Mouse (Mus musculus) midbrain, embryonic 12.5 days (tissue): ENCODE measurements around the gene C2cd4a. TPM values are rescaled to one million over a fixed set of nuclear protein-coding genes. Genes with fewer than 3 reads are reported as not detected.

Experiments used
- ATAC-seq: fragments of 200-750 bp; cut with Nextera tagmentation; 2 replicates; pipeline ENCODE4 v1.8.0; 2017; ENCODE audit warnings: low read depth, moderate TSS enrichment, moderate library complexity; ENCODE audit not compliant: low FRiP score
- H3K27ac ChIP-seq: fragments of 300-500 bp; sonication (generic); replicated peaks from 2 replicates; pipeline ENCODE4 v1.5.1; 2016; ENCODE audit warnings: mild to moderate bottlenecking
- H3K27me3 ChIP-seq: fragments of 300-500 bp; sonication (generic); 2 replicates; pipeline ENCODE4 v1.6.1; 2016; ENCODE audit warnings: mild to moderate bottlenecking
- H3K36me3 ChIP-seq: fragments of 300-500 bp; sonication (generic); 2 replicates; pipeline ENCODE4 v1.6.1; 2016
- H3K4me1 ChIP-seq: fragments of 300-500 bp; sonication (generic); 2 replicates; pipeline ENCODE4 v1.6.1; 2016
- H3K4me2 ChIP-seq: fragments of 300-500 bp; sonication (generic); replicated peaks from 2 replicates; pipeline ENCODE4 v1.6.1; 2016; ENCODE audit warnings: mild to moderate bottlenecking, moderate library complexity
- H3K4me3 ChIP-seq: fragments of 300-500 bp; sonication (generic); 2 replicates; pipeline ENCODE4 v1.5.1; 2016; ENCODE audit warnings: mild to moderate bottlenecking
- H3K9ac ChIP-seq: fragments of 300-500 bp; sonication (generic); replicated peaks from 2 replicates; pipeline ENCODE4 v1.6.1; 2016; ENCODE audit warnings: mild to moderate bottlenecking, moderate library complexity
- H3K9me3 ChIP-seq: fragments of 300-500 bp; sonication (generic); 2 replicates; pipeline ENCODE4 v1.6.1; 2016; ENCODE audit warnings: mild to moderate bottlenecking
- WGBS: fragments of 180-500 bp; shearing (Covaris S2); methylation state at CpG from one replicate; pipeline ENCODE4 v1.1.7; 2016; 5-methylcytosine and 5-hydroxymethylcytosine counted together
- polyA plus RNA-seq: library from polyadenylated mRNA; unstranded; fragments of >200 nt; fragmentation: Nextera tagmentation; extraction: Ambion mirVana; gene quantifications from 2 replicates; pipeline ENCODE4 v1.2.1, GENCODE M21; 2016

The C2cd4a gene
- polyA plus RNA-seq, 1 experiment from 2014 or later = 0.17 TPM

DNA sequence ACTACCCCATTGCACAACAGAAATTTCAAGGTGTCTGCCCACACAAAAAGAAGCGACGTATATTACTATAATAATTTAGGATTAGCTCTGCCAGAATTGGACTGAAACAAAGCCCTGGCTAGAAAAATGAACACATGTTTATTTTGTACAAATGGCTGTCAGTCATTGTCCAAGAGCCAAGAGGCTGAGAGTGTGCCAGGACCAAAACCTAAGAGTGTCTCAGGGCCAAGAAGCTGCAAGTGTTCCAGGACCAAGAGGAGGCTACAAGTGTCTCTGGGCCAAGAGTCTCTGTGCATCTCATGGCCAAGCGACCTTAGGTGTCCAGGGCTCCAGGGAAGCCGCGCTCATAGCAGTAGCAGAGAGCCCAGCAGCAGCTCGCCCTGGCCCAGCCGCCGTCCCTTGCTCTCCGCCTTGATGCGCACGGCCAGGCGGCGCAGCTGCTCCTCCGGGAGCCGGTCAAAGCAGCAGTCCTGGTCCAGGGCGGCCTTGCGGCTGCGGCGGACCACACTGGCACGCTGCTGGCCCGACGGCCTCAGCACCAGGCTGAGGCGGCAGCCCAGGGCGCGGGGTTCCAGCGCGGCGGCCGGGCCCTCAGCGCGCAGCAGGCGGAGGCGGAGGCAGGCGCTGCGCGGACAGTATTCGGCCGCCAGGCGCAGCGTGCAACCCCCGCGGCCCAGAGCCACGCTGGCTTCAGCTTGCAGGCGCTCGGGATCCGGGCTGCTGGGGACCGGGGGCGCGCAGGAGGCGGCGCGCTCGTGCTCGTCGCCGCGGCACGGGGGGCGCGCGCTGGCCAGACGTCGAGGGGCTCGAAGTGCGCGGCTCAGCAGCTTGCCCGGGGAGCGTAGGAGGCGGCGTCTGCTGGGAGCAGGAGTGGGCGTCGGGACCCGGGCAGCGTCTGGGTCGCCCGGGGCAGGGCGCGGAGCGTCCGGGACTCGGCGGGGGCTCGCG lies 1.4 kb downstream of the C2cd4a start:
- Histone ChIP-seq H3K4me1 (peaks cover 18% of the 10 kb centered on the region), H3K4me3 (peak overlapping the region; percentile 53), H3K27ac (0 out of 2 replicates have a peak overlapping the region, but pooled peaks have one; percentile 30), H3K9me3 (no peaks in the 10 kb centered on the region), H3K4me2 (peak overlapping the region; percentile 67), H3K36me3 (no peaks in the 10 kb centered on the region), H3K27me3 (peaks cover 56% of the 10 kb centered on the region), H3K9ac (peak overlapping the region; percentile 34; the same call in 1 of the 2 replicates)
- ATAC-seq = peak; percentile 71
- WGBS = 3% methylated on average over 65 of the region's 84 CpGs

- ATAC-seq = no peak
- peaks cover 18% of the 10 kb centered on the region for H3K4me1 ChIP-seq
- peaks cover 44% of the 10 kb centered on the region for H3K27me3 ChIP-seq
- no peak overlapping the region for H3K9ac ChIP-seq
- WGBS = 7% methylated on average over 3 of the region's 3 CpGs
- no peaks in the 10 kb centered on the region for H3K36me3 ChIP-seq
- H3K27ac ChIP-seq = no peak overlapping the region
- no peak overlapping the region for H3K4me3 ChIP-seq
- no peak overlapping the region for H3K4me2 ChIP-seq
- H3K9me3 ChIP-seq = no peaks in the 10 kb centered on the region
These were observed 3.9 kb downstream of the C2cd4a start for GRCm38 (mm10) chr9:67828182-67828581.

GRCm38 (mm10) chr9:67825527-67825926 lies 6.6 kb downstream of the C2cd4a start:
- no peak overlapping the region for H3K4me3 ChIP-seq
- H3K4me1 ChIP-seq = peaks cover 3% of the 10 kb centered on the region; the same call in 1 of the 2 replicates
- no peak for ATAC-seq
- no peak overlapping the region for H3K27ac ChIP-seq
- H3K9me3 ChIP-seq = no peaks in the 10 kb centered on the region
- no peaks in the 10 kb centered on the region for H3K36me3 ChIP-seq
- H3K9ac ChIP-seq = no peak overlapping the region
- 86% methylated on average over 7 of the region's 7 CpGs for WGBS
- H3K27me3 ChIP-seq = peaks cover 18% of the 10 kb centered on the region
- no peak overlapping the region for H3K4me2 ChIP-seq

DNA sequence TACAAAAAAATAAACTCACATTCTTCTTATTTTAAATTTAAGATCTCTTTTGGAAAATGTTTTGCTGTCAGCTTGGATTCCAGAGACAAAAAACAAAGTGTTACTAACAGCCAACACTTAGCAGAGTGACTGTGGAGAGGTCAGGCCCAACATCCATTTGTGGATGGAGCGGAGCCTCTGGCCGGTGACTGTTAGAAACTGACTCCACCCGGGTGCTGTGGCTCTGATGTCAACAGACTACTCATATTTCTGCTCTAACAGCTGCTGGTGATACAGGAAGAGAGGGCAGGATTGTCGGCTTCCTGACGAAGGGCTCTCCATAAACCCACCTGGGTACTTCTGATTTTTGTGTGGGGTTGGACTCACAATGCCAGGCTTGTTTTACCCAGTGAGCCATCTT lies 9.0 kb downstream of the C2cd4a start:
- no peak overlapping the region for H3K9ac ChIP-seq
- no peaks in the 10 kb centered on the region for H3K36me3 ChIP-seq
- H3K4me1 ChIP-seq = no peaks in the 10 kb centered on the region
- no peak overlapping the region for H3K27ac ChIP-seq
- no peaks in the 10 kb centered on the region for H3K9me3 ChIP-seq
- 70% methylated on average over 5 of the region's 5 CpGs for WGBS
- no peak overlapping the region for H3K4me3 ChIP-seq
- no peak overlapping the region for H3K4me2 ChIP-seq
- H3K27me3 ChIP-seq = no peaks in the 10 kb centered on the region
- no peak for ATAC-seq

DNA sequence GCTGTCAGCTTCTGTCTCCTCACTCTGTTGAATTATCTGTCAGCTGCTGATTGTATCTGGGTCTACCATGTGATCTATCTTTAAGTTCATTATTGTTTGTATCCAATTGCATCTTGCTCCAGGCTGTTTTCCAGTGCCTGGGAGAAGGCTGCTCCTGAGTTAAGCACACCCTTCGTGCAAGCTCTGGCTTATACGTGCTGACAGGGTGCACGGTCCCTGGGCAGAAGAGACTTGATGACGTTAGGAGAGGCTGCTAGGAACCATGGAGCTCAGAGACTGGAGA lies 13.5 kb downstream of the C2cd4a start:
- peaks cover 5% of the 10 kb centered on the region for H3K4me1 ChIP-seq
- 92% methylated on average over 4 of the region's 4 CpGs for WGBS
- ATAC-seq = no peak
- no peaks in the 10 kb centered on the region for H3K36me3 ChIP-seq
- H3K4me3 ChIP-seq = no peak overlapping the region
- no peaks in the 10 kb centered on the region for H3K27me3 ChIP-seq
- no peak overlapping the region for H3K9ac ChIP-seq
- H3K9me3 ChIP-seq = no peaks in the 10 kb centered on the region
- no peak overlapping the region for H3K4me2 ChIP-seq
- H3K27ac ChIP-seq = no peak overlapping the region

DNA sequence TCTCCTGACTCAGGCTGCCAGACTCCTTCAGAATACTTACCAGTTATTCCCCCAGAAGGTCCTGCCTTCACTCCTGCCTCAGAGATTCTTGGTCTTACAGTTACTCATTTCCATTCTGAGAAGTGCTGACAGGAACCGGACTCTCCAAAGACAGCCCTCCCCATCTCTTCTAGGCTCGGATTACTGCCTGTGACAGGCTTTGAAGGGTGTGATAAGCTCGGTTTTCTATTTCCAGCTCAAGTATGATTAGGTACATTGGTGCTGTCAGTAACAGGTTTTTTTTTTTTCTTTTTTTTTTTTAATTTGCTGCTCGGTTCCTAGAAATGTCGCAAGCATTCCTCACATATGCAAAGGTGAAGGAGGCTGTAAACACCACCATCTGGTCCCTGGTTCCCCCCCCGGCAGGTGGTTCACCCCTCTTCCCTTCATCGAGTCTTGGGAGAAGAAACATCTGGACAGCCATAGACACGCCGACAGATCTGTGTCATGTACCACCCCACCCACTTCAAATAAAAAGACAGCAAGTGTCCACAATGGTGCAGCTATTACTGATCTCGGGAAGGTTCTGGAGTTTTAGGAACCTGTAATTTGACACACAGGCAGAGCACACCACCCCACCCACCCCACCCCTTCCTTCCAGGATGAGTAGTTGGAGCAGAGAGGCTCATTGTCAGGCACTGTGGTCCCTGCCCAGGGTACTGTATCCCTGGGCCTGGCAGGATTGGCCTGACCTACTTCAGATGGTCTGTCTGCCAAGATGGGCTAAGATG lies 14.0 kb downstream of the C2cd4a start:
- no peaks in the 10 kb centered on the region for H3K9me3 ChIP-seq
- ATAC-seq = no peak
- peaks cover 6% of the 10 kb centered on the region for H3K4me1 ChIP-seq
- no peak overlapping the region for H3K27ac ChIP-seq
- 73% methylated on average over 10 of the region's 10 CpGs for WGBS
- no peaks in the 10 kb centered on the region for H3K36me3 ChIP-seq
- no peak overlapping the region for H3K4me3 ChIP-seq
- no peak overlapping the region for H3K9ac ChIP-seq
- no peaks in the 10 kb centered on the region for H3K27me3 ChIP-seq
- no peak overlapping the region for H3K4me2 ChIP-seq

GRCm38 (mm10) chr9:67816172-67816928 lies 15.8 kb downstream of the C2cd4a start:
- no peaks in the 10 kb centered on the region for H3K9me3 ChIP-seq
- H3K27me3 ChIP-seq = no peaks in the 10 kb centered on the region
- no peaks in the 10 kb centered on the region for H3K36me3 ChIP-seq
- H3K27ac ChIP-seq = no peak overlapping the region
- H3K4me3 ChIP-seq = no peak overlapping the region
- H3K4me1 ChIP-seq = peaks cover 6% of the 10 kb centered on the region
- 64% methylated on average over 2 of the region's 2 CpGs for WGBS
- no peak overlapping the region for H3K9ac ChIP-seq
- no peak for ATAC-seq
- H3K4me2 ChIP-seq = no peak overlapping the region

GRCm38 (mm10) chr9:67813665-67814337 lies 18.3 kb downstream of the C2cd4a start:
- Histone ChIP-seq H3K36me3 (no peaks in the 10 kb centered on the region), H3K27ac (no peak overlapping the region), H3K9ac (no peak overlapping the region), H3K9me3 (no peaks in the 10 kb centered on the region), H3K27me3 (no peaks in the 10 kb centered on the region), H3K4me2 (no peak overlapping the region), H3K4me1 (peaks cover 10% of the 10 kb centered on the region), H3K4me3 (no peak overlapping the region)
- 17% methylated on average over 8 of the region's 8 CpGs for whole genome bisulfite sequencing
- ATAC-seq = no peak

- Histone ChIP-seq H3K9me3 (no peaks in the 10 kb centered on the region), H3K4me3 (no peak overlapping the region), H3K9ac (no peak overlapping the region), H3K36me3 (no peaks in the 10 kb centered on the region), H3K4me1 (peaks cover 10% of the 10 kb centered on the region), H3K27me3 (no peaks in the 10 kb centered on the region), H3K27ac (no peak overlapping the region), H3K4me2 (no peak overlapping the region)
- WGBS = 71% methylated on average over 4 of the region's 4 CpGs
- no peak for ATAC-seq
These were observed 19.0 kb downstream of the C2cd4a start for GRCm38 (mm10) chr9:67813171-67813570.

DNA sequence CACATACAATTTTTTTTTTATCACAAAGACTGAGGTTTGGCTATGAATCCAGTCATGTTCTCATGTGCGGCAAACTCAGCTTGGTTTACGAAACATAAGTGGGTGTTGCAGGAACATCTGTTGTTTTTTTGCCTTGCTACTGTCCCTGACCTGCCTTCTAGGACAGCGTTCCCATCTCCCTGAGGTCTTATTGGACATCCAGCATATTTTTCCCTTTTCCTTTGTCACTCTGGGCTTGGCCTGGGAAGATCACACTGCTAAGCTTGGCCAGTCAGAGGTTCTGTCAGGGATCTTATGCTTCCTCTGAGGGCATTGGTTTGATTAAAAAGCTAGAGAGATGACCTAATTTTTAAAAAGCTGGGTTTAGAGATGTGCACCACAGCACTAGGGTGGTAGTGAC lies 21.0 kb downstream of the C2cd4a start:
- Histone ChIP-seq H3K27me3 (no peaks in the 10 kb centered on the region), H3K27ac (no peak overlapping the region), H3K4me1 (peaks cover 10% of the 10 kb centered on the region), H3K36me3 (no peaks in the 10 kb centered on the region), H3K9me3 (no peaks in the 10 kb centered on the region), H3K9ac (no peak overlapping the region), H3K4me2 (no peak overlapping the region), H3K4me3 (no peak overlapping the region)
- no peak for ATAC-seq
- 93% methylated on average over 3 of the region's 3 CpGs for WGBS

DNA sequence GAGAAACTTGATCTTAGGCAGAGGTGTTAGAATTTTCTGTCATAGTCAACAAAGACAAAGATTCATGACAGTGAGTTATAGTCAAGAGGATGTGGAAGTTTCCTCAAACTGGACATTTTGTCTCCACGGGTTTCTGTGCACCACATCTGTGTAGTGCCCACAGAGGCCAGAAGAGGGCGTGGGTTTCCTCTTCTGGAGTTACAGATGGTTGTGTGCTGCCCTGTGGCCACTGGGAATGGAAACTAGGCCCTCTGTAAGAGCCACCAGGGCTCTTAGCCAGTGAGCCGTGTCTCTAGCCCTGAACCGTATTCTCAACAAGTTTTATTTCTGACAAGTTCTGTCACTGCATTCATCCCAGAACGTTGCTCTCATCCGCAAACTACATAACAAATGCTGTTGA lies 21.6 kb downstream of the C2cd4a start:
- Histone ChIP-seq H3K36me3 (no peaks in the 10 kb centered on the region), H3K9ac (no peak overlapping the region), H3K27me3 (no peaks in the 10 kb centered on the region), H3K4me1 (peaks cover 10% of the 10 kb centered on the region), H3K4me2 (no peak overlapping the region), H3K4me3 (no peak overlapping the region), H3K9me3 (no peaks in the 10 kb centered on the region), H3K27ac (no peak overlapping the region)
- ATAC-seq = no peak
- WGBS = 65% methylated on average over 6 of the region's 6 CpGs
